Mouse (Mus musculus): ENCODE results near the gene Lrrc4c.

Gene Lrrc4c

GRCm38 (mm10) chr2:96317387-96318299, at the start of gene Lrrc4c:
TSS of gene Lrrc4c (plus strand) at chr2:96318169.
- DNase-seq (ENCODE audit: low read depth), result no peak

- no peak for DNase-seq (ENCODE audit: low read depth)
Observed at GRCm38 (mm10) chr2:96275061-96275460, 42.9 kb upstream of the Lrrc4c start.

- DNase-seq (ENCODE audit: low read depth), result no peak
Observed at GRCm38 (mm10) chr2:96282926-96283325, 35.0 kb upstream of the Lrrc4c start.

- no peak for DNase-seq (ENCODE audit: low read depth)
Observed at GRCm38 (mm10) chr2:96287512-96287911, 30.5 kb upstream of the Lrrc4c start.

GRCm38 (mm10) chr2:96290541-96290940, 27.4 kb upstream of the Lrrc4c start:
- no peak for DNase-seq (ENCODE audit: low read depth)

- no peak for DNase-seq (ENCODE audit: low read depth)
Observed at GRCm38 (mm10) chr2:96315034-96315433, 2.9 kb upstream of the Lrrc4c start.

- DNase-seq (ENCODE audit: low read depth), result no peak
Observed at GRCm38 (mm10) chr2:96316531-96316930, 1.4 kb upstream of the Lrrc4c start.

GRCm38 (mm10) chr2:96318556-96318955, 587 bp downstream of the Lrrc4c start:
- no peak for DNase-seq (ENCODE audit: low read depth)

GRCm38 (mm10) chr2:96319201-96319600, 1.2 kb downstream of the Lrrc4c start:
- DNase-seq (ENCODE audit: low read depth), result no peak

- DNase-seq (ENCODE audit: low read depth), result no peak
Observed at GRCm38 (mm10) chr2:96319649-96320048, 1.7 kb downstream of the Lrrc4c start.

- DNase-seq (ENCODE audit: low read depth), result no peak
Observed at GRCm38 (mm10) chr2:96334652-96335051, 16.7 kb downstream of the Lrrc4c start.

GRCm38 (mm10) chr2:96337354-96337753, 19.4 kb downstream of the Lrrc4c start:
- DNase-seq (ENCODE audit: low read depth), result no peak

- DNase-seq (ENCODE audit: low read depth), result no peak
Observed at GRCm38 (mm10) chr2:96401186-96401811, 83.3 kb downstream of the Lrrc4c start.

GRCm38 (mm10) chr2:96402514-96402913, 84.5 kb downstream of the Lrrc4c start:
- DNase-seq (ENCODE audit: low read depth), result no peak

- no peak for DNase-seq (ENCODE audit: low read depth)
Observed at GRCm38 (mm10) chr2:96406856-96407255, 88.9 kb downstream of the Lrrc4c start.

GRCm38 (mm10) chr2:96411182-96411581, 93.2 kb downstream of the Lrrc4c start:
- no peak for DNase-seq (ENCODE audit: low read depth)

GRCm38 (mm10) chr2:96461566-96461965, 143.6 kb downstream of the Lrrc4c start:
- no peak for DNase-seq (ENCODE audit: low read depth)

- no peak for DNase-seq (ENCODE audit: low read depth)
Observed at GRCm38 (mm10) chr2:96475674-96476073, 157.7 kb downstream of the Lrrc4c start.

GRCm38 (mm10) chr2:96499116-96499882, 181.3 kb downstream of the Lrrc4c start:
- DNase-seq (ENCODE audit: low read depth), result no peak

- no peak for DNase-seq (ENCODE audit: low read depth)
Observed at GRCm38 (mm10) chr2:96504140-96504539, 186.2 kb downstream of the Lrrc4c start.

- DNase-seq (ENCODE audit: low read depth), result no peak
Observed at GRCm38 (mm10) chr2:96505641-96506040, 187.7 kb downstream of the Lrrc4c start.

- no peak for DNase-seq (ENCODE audit: low read depth)
Observed at GRCm38 (mm10) chr2:96508991-96509390, 191.0 kb downstream of the Lrrc4c start.

GRCm38 (mm10) chr2:96537469-96537868, 219.5 kb downstream of the Lrrc4c start:
- no peak for DNase-seq (ENCODE audit: low read depth)
